Comparison of ENCODE assay signal across 8 mouse cellular contexts in the genomic region with DNA sequence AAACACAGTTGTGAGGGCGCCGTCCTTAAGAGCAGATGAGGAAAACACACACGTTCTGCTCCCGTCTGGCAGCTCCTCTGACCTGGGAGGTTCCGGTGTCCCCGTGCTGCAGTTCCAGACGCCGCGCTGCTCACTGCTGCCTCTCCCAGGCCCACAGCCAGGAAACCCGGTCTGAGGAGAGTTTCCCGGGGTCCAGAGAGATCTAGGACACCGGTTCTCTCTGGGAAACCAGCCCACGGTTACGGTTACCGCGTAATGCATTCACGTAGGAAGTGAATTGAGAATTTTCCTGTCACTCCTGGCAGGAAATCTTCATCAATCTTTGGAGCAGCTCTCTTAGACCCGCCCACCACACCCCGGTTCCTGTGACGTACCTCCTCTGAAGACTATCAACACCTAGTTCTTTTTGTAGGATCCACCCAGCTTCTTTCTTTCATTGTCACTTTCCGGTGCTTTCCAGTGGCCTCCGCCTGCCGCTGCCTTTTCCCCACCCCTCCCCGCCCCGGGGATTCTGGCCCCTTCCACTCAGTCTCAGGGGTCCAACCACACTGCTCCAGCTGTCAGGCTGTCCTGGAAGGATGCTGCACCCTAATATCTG.
DNase-seq lines count a peak whose midpoint lies in the region; ATAC-seq lines count a peak whose summit lies in the region.

No protein-coding gene starts in this region.

- 0 out of 2 replicates have a peak, but pooled peaks cover 5% of the 10 kb centered on the region for H3K4me1 ChIP-seq in heart, embryonic 12.5 days (replicated peaks)
- H3K4me1 ChIP-seq in kidney, embryonic 16.5 days (ENCODE audit: insufficient read depth, low read length) = 0 out of 2 replicates have a peak, but pooled peaks cover 6% of the 10 kb centered on the region
- no peaks in the 10 kb centered on the region for H3K4me1 ChIP-seq in stomach, embryonic 16.5 days (ENCODE audit: control insufficient read depth, insufficient read depth, low read length)

- WGBS in heart, embryonic 12.5 days = 0% methylated on average over 24 of the region's 25 CpGs
- under 1% methylated on average over 25 of the region's 25 CpGs for WGBS in kidney, embryonic 16.5 days
- under 1% methylated on average over 25 of the region's 25 CpGs for WGBS in stomach, embryonic 16.5 days

- peak overlapping the region; percentile 69 for H3K4me2 ChIP-seq in heart, embryonic 12.5 days
- H3K4me2 ChIP-seq in kidney, embryonic 16.5 days (replicated peaks; ENCODE audit: low read depth, low read length) = peak overlapping the region; percentile 65
- H3K4me2 ChIP-seq in stomach, embryonic 16.5 days (ENCODE audit: low read depth, low read length) = peak overlapping the region; percentile 80

- H3K9me3 ChIP-seq in heart, embryonic 12.5 days (replicated peaks) = peaks cover 7% of the 10 kb centered on the region; the same call in 1 of the 2 replicates
- H3K9me3 ChIP-seq in kidney, embryonic 16.5 days (ENCODE audit: low read length) = 0 out of 2 replicates have a peak, but pooled peaks cover 4% of the 10 kb centered on the region
- no peaks in the 10 kb centered on the region for H3K9me3 ChIP-seq in stomach, embryonic 16.5 days (replicated peaks; ENCODE audit: control insufficient read depth, low read length)

- peak overlapping the region; percentile 81 for H3K4me3 ChIP-seq in heart, embryonic 12.5 days
- peak overlapping the region; percentile 53 for H3K4me3 ChIP-seq in kidney, embryonic 16.5 days (ENCODE audit: low read length)
- peak overlapping the region; percentile 78 for H3K4me3 ChIP-seq in stomach, embryonic 16.5 days (replicated peaks; ENCODE audit: low read length)

- peaks cover 15% of the 10 kb centered on the region for H3K36me3 ChIP-seq in heart, embryonic 12.5 days
- H3K36me3 ChIP-seq in kidney, embryonic 16.5 days (ENCODE audit: insufficient read depth, low read length) = peaks cover 14% of the 10 kb centered on the region; the same call in 1 of the 2 replicates
- H3K36me3 ChIP-seq in stomach, embryonic 16.5 days (ENCODE audit: control insufficient read depth, insufficient read depth, low read length) = 0 out of 2 replicates have a peak, but pooled peaks cover 4% of the 10 kb centered on the region

- peak; percentile 90 for ATAC-seq in CD4-positive, CD25-positive, alpha-beta regulatory T cell, adult 4 months
- peak; percentile 54 for ATAC-seq in erythroid progenitor cell, adult 5-6 weeks (replicated peaks; ENCODE audit: low FRiP score, poor library complexity, severe bottlenecking)
- ATAC-seq in heart, embryonic 12.5 days (ENCODE audit: insufficient number of reproducible peaks, low FRiP score) = peak; percentile 84
- peak; percentile 96 for ATAC-seq in kidney, embryonic 16.5 days (ENCODE audit: low FRiP score, low TSS enrichment)
- ATAC-seq in monocyte, adult 5-6 weeks (replicated peaks; ENCODE audit: insufficient number of reproducible peaks, low FRiP score, low TSS enrichment, poor library complexity, severe bottlenecking) = 0 out of 2 replicates have a peak, but pooled peaks have one; percentile 61
- ATAC-seq in stomach, embryonic 16.5 days (ENCODE audit: insufficient read depth, low FRiP score) = peak; percentile 87; the same call in 1 of the 2 replicates

- H3K27me3 ChIP-seq in heart, embryonic 12.5 days (replicated peaks) = no peaks in the 10 kb centered on the region
- no peaks in the 10 kb centered on the region for H3K27me3 ChIP-seq in kidney, embryonic 16.5 days (ENCODE audit: insufficient read depth, low read length)
- no peaks in the 10 kb centered on the region for H3K27me3 ChIP-seq in stomach, embryonic 16.5 days (ENCODE audit: control insufficient read depth, insufficient read depth, low read length)

- peak overlapping the region; percentile 88 for H3K27ac ChIP-seq in heart, embryonic 12.5 days (ENCODE audit: poor library complexity, severe bottlenecking)
- H3K27ac ChIP-seq in kidney, embryonic 16.5 days (ENCODE audit: low read length) = peak overlapping the region; percentile 61
- H3K27ac ChIP-seq in stomach, embryonic 16.5 days (ENCODE audit: low read length) = peak overlapping the region; percentile 80

- DNase-seq in brain, adult 2 months (ENCODE audit: low read depth, low spot score) = peak; percentile 93
- DNase-seq in liver = peak; percentile 50

- peak overlapping the region; percentile 83 for H3K9ac ChIP-seq in heart, embryonic 12.5 days
- H3K9ac ChIP-seq in kidney, embryonic 16.5 days (replicated peaks; ENCODE audit: low read length) = peak overlapping the region; percentile 62
- H3K9ac ChIP-seq in stomach, embryonic 16.5 days (ENCODE audit: low read length) = peak overlapping the region; percentile 80

Comparison
In these comparisons a context has a peak if more than half of its experiments do, and no peak if none do; other contexts are left out.
1. Peak in every context shown above with its lines: DNase-seq, ATAC-seq, H3K4me3 ChIP-seq and H3K27ac ChIP-seq.